Mouse (Mus musculus): ENCODE data around the gene Actr3b.
"Not testable (repeated sequence)": the region's sequence is repeated elsewhere in the genome, so short reads cannot be mapped to it uniquely, and the experiment has no call there.

Gene Actr3b

DNA sequence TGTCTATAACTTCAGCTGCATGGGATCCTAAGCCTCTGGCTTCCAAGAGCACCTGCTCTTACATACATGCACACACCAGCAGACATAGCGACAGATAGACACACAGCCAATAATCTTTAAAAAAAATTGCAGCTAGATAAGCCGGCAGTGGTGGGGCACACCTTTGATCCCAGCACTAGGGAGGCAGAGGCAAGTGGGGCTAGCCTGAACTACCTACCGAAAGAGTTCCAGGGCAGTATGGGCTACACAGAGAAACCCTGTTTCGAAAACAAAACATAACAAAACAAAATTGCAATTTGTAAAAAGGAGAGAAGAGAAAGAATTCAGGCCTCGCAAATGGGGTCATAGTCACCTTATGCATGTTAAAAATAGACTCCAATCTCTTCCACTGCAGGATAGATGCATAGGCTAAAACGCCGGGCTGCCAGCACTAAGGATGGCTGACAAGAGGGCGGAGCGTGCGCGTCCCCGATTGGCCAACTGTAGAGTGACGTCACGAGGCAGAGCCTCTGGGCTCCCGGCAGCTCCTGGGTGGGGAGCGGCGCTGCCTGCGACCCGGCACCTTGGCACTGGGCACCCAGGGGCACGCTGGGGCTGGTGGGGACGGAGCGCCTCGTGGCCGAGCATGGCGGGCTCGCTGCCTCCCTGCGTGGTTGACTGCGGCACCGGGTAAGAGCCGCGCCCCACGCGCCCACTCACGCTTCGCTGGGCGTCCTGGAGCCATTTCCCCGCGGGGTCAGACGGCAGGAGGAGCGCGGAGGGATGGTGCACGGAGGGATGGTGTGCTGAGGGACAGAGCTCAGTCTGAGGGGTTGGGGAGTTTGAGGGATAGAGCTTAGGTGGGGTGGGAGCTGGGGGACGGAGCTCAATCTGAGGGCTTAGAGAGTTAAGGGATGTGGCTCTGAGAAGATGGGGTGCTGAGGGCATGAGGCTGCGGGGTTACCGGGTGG is at the start of gene Actr3b:
Actr3b (plus strand) TSS at position 538 of the 950 bp plus-strand sequence.
- peak; percentile 91 for DNase-seq

GRCm38 (mm10) chr5:25713001-25713706 is 46.6 kb upstream of the Actr3b start:
- not testable (repeated sequence) for DNase-seq

- DNase-seq = no peak
Measured at GRCm38 (mm10) chr5:25719390-25719789, 40.4 kb upstream of the Actr3b start.

GRCm38 (mm10) chr5:25723016-25723415 is 36.8 kb upstream of the Actr3b start:
- DNase-seq = no peak

DNA sequence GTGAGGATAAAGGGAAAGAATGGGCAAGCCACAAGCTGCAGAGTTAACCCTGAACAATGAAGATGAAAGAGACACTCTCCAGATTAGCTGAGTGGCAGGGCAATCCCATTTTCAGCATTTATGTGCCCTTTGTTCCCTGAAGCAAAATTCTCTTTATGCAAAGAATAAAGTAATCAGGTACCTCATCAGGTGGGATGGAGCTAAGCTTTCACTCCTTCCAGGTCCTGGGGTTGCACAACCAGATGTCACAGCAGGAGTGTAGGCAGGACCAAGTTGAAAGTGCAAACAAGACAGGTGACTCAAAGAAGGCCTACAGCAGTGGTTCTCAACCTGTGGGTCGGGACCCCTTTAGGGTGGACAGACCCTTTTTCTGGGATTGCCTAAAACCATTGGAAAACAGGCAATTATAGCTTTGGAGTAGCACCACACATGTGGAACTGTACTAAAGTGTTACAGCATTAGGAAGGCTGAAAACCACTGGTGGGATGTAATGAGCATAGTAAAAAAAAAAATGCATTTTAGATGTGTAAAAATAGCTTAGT is 35.6 kb upstream of the Actr3b start:
- DNase-seq = no peak

GRCm38 (mm10) chr5:25734318-25734717 is 25.5 kb upstream of the Actr3b start:
- peak; percentile 45 for DNase-seq

DNA sequence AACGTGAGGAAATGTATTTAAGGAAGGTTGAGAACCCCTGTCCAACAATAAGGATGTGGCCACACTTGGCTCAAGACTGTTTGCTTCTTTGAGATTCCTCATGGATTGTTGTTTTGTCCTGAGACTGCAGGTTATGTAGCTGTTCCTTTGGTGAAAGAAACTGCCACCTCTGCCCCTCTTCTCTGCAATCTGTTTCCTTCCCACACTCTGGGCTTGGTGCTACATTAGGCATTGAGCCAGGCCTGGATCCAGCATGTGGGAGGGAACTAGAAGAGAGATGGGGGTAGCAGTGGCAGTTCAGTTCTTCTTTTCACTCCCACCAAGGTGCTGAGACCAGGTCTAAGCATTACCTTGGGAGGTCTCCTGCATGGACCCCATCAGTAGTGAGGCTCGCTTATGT is 23.9 kb upstream of the Actr3b start:
- no peak for DNase-seq

DNA sequence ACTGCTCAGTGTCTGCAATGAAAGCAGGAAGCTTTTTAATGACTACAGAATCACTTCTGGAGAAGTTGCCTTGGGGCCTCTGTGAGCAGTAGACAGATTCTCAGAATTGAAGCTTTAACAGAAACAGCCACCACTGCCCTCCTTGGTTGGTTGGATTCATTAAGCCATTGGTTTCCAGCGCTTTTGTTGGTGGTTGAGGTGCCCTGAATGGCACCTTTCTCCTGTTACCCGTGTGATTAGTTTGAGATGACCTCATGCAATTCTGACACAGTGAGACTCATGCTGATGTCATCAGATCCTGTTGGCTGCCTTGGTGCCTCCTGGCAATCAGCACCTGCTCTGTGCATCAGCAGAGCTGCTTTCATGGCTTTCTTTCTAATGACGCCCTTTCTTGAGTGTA is 21.3 kb upstream of the Actr3b start:
- no peak for DNase-seq

DNA sequence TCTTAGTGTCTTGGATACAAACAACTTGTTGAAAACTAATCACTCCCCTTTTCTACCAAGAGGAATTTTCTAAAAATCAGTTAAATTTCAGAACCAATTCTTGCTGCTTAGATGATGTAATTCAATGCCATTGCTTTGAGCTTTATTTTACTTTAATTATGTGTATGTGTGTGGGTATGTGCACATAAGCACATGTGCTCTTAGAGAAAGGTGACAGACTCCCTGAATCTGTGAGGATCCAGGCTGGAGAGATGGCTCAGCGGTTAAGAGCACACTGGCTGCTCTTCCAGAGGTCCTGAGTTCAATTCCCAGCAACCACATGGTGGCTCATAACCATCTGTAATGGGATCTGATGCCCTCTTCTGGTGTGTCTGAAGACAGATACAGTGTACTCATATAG is 20.9 kb upstream of the Actr3b start:
- DNase-seq = not testable (repeated sequence)

DNA sequence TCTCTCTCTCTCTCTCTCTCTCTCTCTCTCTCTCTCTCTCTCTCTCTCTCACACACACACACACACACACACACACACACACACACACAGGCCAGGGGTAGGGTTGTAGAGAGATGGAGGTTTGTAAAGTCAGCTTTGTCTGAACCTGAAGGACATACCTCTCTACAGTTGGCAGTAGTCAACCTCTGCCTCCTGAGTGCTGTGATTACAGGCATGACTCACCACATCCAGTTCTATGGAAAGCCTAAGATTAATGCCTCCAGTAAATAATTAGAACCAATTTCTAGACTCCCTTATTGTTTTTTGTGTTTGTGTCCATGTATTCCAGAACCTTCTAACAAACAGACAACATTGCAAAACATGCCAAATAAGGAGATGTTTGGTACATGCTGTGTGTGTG is 11.9 kb upstream of the Actr3b start:
- DNase-seq = no peak

DNA sequence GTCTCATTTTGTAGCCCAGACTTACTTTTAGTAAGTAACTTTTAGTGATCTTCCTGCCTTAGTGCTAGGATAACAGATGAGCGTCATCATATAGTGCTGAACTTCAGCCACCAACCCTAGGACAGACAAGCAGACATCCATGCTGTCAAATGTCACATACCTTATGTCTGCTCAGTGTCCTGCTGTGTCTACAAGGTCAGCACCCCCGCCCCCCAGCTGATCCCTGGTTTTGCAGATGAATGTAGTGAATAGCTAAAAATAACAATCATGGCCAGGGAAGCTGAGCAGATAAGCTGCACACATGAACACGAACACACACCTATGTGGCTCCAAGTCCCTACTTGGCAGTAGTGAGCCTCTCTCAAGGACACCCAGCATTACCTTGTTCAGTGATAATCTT is 11.2 kb upstream of the Actr3b start:
- no peak for DNase-seq

DNA sequence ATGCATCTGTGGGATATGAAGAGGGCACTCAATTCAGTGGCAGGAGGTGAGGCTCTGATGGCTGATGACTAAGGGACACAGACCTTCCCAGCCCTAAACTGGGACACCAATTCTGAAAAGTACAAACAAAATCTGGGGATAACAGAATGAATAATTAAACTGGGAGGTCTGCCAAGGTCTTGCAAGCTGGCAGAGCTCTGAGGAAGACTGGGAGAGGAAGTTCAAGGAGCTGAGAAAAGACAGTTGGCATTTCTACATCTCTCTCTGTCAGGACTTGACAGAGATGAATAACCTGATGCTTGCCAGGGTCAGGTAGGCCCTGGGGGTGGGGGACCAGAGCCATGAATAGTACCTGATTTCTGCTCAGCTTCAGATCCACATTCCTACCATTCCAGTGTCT is 8.2 kb upstream of the Actr3b start:
- DNase-seq = no peak

GRCm38 (mm10) chr5:25752862-25753261 is 6.9 kb upstream of the Actr3b start:
- DNase-seq = no peak

DNA sequence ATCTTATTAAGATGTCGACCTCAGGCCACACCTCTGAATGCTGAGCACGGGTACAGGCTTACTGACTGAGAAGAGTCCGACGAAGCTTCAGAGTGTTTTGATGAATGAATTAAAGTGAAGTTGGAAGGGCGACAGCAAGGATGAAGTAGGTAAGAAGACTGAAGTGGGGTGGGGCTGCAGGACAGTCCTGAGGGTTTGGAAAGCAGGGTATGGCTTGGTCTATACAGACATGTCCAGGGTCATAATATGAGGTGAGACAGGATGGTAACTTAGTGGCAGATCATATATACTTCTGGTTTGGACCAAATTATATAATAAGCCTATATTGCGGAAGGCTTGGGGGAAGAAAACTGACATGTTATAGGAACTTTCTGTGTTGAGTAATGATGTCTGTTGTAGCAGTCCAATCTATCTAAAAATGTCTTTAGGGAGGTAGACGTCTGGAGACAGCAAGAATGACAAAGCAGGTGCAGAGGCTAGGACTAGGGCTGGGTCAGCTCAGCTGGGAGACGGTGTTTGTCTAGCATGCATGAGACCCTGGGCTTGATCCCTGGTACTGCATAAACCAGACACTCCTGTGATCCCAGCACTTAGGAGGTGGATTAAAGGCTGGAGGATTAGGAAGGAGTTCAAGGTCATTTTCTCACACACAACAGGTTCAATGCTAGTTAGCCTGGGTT is 6.1 kb upstream of the Actr3b start:
- DNase-seq = no peak

DNA sequence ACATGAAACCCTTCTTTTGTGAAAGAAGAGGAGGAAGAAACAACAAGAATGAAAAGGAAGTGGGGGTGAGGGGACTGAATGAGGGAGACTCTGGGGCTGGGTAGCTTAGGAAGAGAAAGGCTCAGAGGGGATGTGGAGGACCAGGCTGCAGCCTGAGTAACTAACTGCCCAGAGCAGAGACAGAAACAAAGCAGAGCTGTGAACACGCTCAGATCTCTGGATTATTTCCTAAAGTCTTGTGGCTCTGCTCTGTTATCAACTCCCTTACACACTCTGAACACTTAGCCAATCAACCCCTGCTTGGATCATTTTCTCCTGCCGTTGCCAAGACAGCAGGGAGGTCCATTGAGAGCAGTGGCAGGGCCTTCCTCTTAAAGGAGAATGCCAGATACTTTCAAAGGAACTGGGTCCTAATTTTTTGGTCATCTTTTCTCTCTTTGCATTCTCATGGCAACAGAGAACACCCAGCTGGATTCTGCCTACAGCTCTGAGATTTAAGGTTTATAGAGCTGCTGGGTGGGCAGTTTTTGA is 5.5 kb upstream of the Actr3b start:
- no peak for DNase-seq

DNA sequence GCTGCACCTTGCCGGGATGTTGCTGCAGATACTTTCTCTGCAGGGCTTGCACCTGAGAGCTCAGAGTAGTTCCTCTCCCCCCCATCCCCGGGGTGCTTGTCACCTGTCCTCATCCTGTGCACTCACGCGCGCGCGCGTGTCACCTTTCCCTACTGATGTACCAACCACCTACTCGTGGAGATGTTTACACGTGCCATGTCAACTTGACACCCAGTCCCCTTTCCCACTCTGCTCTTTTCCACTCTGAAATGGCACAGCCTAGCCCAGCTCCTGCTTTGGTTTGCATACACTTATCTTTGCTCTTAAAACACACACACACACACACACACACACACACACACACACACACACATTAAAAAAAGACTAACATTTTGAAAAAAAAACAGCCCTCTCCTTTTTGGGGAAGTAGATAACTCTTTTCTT is 624 bp downstream of the Actr3b start:
- peak; percentile 46 for DNase-seq

GRCm38 (mm10) chr5:25760871-25761270 is 1.1 kb downstream of the Actr3b start:
- DNase-seq = no peak

GRCm38 (mm10) chr5:25761850-25762249 is 2.1 kb downstream of the Actr3b start:
- DNase-seq = no peak

- no peak for DNase-seq
Measured at GRCm38 (mm10) chr5:25769006-25769405, 9.2 kb downstream of the Actr3b start.

- DNase-seq = no peak
Measured at GRCm38 (mm10) chr5:25769406-25769805, 9.6 kb downstream of the Actr3b start.

DNA sequence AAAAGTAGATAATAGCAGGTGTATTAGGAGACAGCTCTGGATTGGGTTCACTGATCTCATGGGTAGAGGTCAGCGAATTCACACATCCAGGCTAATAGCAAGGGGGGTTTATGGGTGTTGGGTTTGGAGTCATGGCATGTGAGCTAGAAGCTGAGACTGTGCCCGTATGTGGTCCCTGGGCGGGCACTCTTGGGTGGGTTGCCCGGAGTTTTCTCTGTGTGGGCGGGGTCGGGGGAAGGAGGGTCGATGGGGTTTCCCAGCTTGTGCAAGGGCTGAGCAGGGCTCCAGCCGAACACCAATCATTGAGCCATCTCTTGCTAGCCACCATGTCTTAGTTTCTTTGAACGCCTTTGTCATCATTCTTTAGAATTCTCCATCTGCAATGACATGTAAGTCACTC is 12.7 kb downstream of the Actr3b start:
- DNase-seq = no peak

GRCm38 (mm10) chr5:25773921-25774790 is 14.4 kb downstream of the Actr3b start:
- no peak for DNase-seq
